Mouse (Mus musculus) left cerebral cortex, postnatal 10 days (tissue): ENCODE results near the gene Efr3b. TPM values are rescaled to one million over a fixed set of nuclear protein-coding genes. Genes with fewer than 3 reads are reported as not detected.

Source experiments
- DNase-seq, 2 experiments: peaks; one replicate each; pipeline ENCODE4 v3.0.0; 2021 to 2022; ENCODE audit warnings: low spot score in 2 of 2, mixed read lengths in 1 of 2; ENCODE audit errors: extremely low spot score in 1 of 2
- intact Hi-C: fragments of 180-260 bp; cut with DNase I; formaldehyde crosslinking; loops from one replicate; pipeline ENCODE4 v1.15.1; 2025
- total RNA-seq, 2 experiments: library from RNA; stranded (reverse); gene quantifications; 2 replicates each; pipeline ENCODE4 v1.2.3; 2021

Efr3b gene
- total RNA-seq, 2 experiments from 2014 or later = 95.7 to 101 TPM

DNA sequence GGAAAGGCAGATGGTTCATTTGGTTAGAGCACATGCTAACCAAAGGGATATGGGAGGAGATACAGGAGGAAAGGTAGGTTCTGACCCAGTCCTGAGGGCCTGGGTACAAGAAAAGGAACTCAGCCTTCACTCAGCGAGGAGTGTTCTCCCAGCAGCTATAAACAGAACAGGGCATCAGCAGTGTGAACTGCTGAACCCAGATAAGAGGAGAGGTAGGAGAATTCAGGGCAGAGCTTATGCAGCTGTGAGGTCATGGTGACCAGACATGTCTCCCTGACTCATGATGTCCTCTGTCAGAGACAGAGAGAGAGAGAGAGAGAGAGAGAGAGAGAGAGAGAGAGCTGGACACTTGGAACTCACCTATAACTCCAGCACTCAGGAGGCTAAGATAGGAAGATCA is 7.3 kb upstream of the Efr3b start:
- intact Hi-C loops = no loop called here
- no peak for DNase-seq

DNA sequence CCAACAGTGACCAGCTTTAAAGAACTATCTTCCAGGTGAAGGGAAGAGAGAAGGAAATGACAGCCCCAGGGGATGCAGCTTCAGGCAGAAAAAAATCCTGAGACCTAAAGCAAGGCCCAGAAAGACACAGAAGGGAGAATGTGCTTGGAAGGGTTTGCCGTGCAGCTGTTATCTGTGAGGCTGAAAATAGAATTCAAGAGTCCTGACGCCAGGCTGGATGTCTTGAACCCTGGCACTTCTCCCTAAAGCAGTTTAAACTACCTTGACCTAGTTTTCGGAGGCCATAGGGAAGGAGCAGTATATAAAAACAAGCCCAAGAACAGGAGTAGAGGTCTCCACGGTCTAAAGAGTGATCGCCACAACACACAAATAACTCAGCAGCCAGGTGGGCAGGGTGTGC is 3.7 kb upstream of the Efr3b start:
- no peak for DNase-seq
- intact Hi-C loops = no loop called here

DNA sequence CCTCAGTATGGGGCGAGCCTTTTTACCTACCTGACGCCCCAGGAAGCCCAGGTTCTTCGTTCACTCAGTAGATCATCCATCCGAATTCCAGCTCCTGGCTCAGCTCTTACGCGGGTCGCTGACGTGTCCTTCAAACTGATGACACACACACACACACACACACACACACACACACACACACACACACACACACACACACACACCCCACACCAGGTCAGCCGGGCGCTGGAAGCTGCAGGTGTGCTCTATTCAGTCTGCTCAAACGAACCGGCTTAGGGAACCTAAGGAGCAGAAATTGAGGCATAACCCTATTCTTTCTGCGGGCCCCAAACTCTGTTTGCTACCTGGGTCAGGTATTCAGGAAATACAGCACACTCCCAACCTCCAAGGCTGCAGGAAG is 331 bp upstream of the Efr3b start:
- intact Hi-C loops = loop anchor here (5.0 kb wide), 1 partner anchor 57 kb away; no protein-coding TSS in a partner anchor
- DNase-seq = no peak

DNA sequence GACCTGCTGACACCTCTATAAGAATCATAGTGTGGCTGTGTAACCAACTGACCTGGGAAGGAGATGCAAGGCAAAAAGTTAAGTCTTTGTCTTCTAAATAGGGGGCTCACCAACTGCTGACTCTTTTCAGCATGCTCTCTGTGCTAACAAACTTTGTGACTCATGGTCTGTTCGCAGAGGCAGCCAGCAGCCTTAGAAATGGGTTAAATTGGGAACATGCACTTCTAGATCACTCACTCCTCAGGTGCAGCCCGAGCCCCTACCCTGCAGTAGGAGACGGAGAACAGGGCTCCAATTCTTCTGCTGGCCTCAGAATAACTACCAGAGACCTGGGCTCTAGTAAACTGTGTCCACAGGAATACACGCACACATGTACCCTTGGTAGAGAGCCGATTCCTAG is 1.2 kb downstream of the Efr3b start:
- intact Hi-C loops = loop anchor here (5.0 kb wide), 1 partner anchor 55 kb away; no protein-coding TSS in a partner anchor
- DNase-seq = no peak

DNA sequence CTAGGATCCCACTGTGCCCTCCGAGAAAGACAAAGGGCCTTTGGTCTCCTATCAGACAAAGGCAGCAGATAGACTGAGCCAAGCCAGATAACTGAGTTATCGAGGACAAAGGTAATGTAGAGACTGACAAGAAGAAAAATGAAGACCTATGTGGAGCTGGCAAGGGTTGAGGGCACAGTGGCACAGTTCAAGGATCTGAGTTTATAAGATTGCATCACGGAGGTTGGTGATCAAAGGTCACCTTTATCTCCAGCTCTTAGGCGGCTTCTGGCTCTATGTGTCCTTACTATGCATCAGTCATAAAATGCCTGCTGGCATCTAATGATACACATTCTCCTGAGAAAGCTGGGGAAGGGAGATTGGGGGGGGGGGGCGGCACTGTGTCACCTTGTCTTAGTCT is 2.6 kb downstream of the Efr3b start:
- intact Hi-C loops = loop anchor here (5.0 kb wide), 1 partner anchor 54 kb away; no protein-coding TSS in a partner anchor
- DNase-seq = no peak

DNA sequence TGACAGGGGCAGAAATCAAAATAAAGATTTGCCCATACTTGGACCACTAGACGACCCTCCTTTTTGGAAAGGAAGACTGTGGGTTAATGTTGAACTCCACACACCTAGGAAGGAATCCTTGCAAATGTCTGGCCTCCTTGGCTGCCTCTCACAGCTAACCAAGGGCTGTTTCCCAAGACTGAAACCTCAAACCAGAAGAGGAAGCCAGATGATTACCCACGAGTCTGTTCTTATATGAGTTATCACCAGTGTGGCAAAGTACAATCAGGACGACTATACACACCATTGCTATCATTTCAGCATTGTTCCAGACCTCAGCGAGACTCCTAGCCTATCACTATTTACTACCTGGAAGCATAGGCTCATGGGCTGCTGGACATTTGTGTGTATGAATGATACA is 9.7 kb downstream of the Efr3b start:
- intact Hi-C loops = no loop called here
- no peak for DNase-seq

DNA sequence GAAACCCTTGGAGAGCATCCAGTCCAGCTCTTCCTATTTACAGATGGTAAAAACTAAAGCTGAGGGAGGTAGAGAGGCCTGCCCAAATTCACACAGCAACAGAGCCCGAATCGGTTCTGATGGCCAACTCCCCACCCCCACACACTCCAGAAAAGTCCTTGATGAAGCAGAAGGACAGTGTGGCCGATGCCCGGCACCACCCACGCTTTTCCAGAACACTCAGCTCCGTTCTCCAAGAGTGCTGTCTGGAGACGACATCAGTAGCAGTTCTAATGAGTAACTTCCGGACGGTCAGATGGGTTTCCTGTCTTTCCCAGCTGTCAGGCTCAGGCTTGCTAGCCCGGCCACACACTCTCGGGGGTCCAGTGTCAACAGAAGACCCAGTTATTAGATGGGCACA is 10.2 kb downstream of the Efr3b start:
- peak; percentile 58 to 68 for DNase-seq
- intact Hi-C loops = no loop called here

DNA sequence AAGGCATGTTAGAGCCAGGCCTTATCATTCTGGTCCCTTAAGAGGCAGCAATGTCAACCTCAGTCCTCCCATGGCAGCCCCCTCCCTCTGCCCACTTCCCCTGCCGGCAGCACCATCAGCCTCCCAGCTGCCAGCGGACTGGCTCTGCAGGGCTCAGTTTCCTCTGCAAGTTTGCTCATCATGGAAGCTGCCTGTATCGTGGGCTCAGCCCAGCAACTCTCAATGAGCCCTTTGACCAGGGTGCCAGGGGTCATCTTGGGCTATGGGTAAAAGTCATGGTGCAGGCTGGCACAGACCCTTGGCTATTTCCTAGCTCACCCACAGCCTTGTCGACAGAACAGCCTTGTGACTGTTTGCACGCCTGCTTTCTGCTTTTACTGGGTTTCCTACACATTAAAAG is 14.4 kb downstream of the Efr3b start:
- intact Hi-C loops = no loop called here
- no peak for DNase-seq

DNA sequence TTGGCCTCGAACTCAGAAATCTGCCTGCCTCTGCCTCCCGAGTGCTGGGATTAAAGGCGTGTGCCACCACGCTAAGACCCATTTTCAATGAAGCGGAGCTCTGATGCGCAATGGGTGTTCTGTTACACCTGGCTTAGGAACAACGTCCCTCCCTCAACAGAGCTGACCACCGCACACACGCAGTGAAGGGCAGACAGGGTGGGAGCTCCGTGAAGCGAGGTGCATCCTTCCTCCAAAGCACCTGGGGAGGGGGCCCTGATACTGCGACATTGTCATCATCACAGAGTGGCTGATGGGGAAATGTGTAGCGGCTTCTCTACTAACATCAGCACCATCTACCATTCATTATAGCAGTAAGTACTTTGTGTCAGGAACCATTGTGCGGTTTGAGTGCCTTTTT is 15.2 kb downstream of the Efr3b start:
- intact Hi-C loops = no loop called here

DNA sequence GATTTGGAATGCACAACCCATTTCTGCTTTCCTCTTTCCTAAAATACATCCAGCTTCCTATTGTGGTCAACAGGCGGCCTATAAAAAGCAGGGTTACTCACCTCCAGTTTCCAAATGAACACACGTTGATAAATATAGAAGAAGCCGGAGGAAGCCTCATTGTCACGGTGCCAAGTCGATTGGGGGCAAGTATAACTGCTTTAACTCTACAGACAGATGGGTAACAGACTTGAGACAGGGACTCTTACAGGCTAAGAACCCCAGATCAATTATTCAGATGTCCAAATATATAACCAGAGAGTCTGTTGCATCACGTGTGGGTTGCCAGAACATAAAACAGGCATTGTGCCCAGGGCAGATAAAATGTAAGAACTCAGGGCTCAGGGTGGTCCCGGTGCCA is 15.9 kb downstream of the Efr3b start:
- intact Hi-C loops = no loop called here
- DNase-seq = peak in 1 of 2 experiments; percentile 79

More for the DNA sequence above, 15.2 kb downstream of the Efr3b start:
- DNase-seq = no peak

DNA sequence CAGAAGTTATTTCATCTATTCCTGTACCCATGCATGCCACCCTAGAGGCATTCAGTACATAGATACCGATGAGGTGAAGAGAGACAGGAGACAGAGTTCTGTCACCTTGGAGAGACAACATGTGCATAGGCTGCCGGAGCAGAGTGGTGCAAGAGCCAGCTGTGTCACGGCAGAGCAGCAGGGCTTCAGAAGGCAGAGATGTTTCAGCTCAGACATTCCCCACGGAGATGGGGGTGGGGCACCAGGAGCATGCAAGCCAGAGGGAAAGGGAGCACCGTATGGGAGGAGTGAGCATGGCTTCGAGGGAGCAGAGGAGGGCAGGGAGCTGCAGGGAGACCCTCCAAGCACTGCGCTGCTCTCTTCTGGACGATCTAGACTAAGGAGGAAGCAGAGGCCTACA is 18.2 kb downstream of the Efr3b start:
- intact Hi-C loops = no loop called here
- DNase-seq = peak in 1 of 2 experiments; percentile 65

DNA sequence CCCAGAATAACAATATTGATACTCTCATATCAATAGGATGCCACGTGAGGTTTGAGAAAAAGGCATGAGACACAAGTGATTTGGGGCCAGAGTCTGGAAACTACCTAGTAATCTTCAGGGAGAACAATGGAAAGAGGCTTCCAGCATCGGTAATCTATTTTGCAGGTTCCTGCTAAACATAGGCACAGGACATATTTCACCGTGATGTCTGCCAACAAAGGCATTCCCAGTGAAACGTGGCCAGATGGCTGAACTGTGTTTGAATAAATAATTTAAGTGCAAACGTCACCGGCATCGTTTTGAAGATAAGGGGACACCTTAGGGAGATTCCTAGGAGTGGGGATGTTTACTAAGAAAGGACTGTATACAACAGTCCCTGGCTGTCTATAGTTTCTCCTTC is 22.4 kb downstream of the Efr3b start:
- intact Hi-C loops = no loop called here
- DNase-seq = no peak

DNA sequence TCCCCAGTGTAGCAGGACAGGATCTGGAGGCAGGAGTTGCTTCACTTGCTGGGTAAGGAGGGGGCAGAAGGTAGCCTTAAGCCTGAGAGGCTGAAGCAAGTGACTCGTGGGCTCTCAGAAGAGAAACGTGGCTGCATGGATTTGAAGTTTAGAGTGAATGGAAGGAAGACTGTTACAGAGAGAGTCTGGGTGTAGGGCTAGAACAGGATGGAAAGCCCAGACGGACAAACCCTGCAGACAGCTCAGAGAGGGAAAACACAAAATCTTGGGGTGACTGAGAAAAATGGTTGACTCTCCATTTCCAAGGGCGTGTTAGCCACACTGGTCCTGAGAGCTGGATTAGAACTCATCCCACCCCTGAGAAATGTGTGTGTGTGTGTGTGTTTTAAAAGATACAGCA is 23.0 kb downstream of the Efr3b start:
- DNase-seq = no peak
- intact Hi-C loops = no loop called here

DNA sequence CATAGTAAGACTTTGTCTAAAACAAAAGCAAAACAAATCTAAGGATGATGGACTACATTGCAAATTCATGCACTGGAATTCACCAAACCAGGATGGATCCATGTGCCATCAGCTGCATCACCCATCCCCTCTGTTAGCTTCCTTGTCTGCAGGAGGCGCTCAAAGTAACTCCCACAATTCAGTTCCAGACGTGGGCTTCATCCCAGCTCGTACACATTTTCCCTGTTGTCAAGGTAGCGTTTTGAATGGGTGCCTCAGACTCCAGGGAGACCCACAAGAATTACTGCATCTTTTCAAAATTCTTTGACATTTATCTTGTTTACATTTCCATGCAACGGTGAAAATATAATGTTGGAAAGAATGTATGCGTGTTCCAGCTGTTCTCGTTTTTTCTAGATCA is 23.5 kb downstream of the Efr3b start:
- no peak for DNase-seq
- intact Hi-C loops = no loop called here

DNA sequence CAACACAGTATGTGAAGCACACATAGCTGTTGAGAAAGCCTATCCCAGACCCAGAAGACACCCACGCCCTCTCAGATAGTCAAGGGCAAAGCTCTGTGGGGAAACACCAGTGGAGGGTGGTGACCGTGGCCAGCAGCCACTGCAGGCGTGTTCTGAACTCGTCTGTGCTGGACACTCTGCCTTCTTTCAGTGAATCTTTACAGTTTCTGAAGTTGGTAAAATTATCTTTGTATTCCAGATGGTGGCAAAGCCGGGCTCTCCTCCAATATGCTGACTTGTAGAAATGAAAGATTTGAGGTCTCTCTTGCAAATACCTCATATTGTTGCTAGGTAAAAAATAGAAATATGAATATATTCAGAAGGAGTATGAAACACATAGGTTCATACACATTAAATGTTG is 27.0 kb downstream of the Efr3b start:
- DNase-seq = peak in 1 of 2 experiments; percentile 59
- intact Hi-C loops = no loop called here

DNA sequence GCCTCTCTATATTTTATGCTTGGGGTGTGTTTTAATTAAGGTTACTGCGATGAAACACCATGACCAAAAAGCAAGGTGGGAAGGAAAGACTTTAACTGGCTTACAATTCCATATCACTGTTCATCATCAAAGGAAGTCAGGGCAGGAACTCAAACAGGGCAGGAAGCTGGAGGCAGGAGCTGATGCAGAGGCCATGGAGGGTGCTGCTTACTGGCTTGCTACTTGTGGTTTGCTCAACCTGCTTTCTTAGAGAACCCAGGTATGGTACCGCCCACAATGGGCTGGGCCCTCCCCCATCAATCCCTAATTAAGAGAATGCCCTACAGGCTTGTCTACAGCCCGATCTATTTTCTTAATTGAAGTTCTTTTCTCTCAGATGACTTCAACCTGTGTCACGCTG is 27.4 kb downstream of the Efr3b start:
- intact Hi-C loops = no loop called here
- DNase-seq = no peak

DNA sequence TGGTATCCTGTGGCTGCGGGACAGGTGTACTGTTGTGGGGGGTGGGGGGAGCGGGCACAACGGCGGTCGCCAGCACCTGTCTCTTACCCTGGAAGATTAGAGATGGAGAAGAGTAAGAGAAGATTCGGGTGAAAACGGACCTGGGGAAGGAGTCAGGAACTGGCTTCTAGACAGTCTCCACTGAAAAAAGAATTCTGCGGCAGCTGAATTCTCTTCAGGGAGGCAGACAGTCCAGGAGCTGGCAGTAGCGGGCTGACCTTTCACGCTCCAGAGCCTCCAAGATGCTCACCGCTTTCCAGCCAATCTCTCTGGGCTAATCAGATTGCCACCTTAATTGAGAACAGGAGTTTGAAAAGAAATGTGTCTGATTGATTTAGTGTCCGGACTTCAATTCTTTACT is 30.0 kb downstream of the Efr3b start:
- intact Hi-C loops = no loop called here
- no peak for DNase-seq

DNA sequence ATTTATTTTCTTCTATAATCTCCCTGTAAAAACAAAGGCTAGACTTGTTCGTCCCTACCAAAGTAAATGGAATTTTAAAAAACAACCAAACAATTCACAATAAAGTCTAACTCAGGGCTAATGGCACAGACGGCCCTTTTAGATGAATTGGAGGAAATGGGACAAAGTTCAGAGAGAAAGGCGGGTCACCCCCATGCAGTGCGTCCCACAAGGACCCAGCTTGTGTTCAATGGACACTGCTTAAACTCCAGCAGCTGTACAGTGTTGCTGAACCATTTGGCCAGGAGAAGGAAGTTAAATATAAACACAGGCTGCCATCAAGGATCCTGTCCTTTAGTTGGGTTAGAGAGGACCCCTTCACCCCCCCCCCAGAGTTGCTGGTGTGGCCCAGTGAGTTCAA is 30.9 kb downstream of the Efr3b start:
- intact Hi-C loops = no loop called here
- DNase-seq = peak in 1 of 2 experiments; percentile 72

DNA sequence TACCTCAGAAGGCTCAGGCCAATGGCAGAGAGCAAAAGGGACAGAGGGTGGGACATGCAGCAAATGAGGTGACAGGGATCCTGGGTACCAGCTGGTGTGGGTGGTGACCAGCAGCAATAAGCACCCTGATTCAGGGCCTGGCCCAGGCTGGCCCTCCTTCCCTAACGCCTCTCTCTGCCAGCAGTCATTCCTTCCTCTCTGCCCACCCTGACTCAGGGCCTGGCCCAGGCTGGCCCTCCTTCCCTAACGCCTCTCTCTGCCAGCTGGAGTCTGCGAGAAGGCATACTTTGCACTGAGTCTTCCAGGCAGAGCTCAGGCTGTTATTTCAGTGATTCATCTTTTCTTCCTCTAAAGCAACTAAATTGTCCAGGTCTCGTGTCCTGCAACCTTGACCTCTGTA is 31.5 kb downstream of the Efr3b start:
- intact Hi-C loops = no loop called here
- DNase-seq = peak in 1 of 2 experiments; percentile 55

DNA sequence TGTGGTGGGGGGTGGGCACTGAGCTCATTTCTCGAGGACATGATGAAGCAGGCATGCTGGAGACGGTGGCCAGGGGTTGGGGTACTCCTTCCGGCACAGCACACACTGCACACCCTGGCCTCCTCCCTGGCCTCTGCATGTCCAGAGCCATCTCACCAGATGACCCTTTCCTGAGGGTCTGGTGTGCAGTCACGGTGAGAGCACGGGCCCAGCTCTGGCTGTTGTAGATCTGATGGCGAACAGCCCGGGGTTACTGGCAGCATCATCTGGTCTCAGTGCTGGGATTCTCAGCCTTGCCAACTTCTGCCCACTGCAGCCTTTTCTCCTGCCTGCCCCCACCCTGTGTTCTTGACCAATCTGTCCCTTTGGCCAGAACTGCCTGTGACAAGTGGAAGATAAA is 32.6 kb downstream of the Efr3b start:
- intact Hi-C loops = no loop called here
- no peak for DNase-seq

DNA sequence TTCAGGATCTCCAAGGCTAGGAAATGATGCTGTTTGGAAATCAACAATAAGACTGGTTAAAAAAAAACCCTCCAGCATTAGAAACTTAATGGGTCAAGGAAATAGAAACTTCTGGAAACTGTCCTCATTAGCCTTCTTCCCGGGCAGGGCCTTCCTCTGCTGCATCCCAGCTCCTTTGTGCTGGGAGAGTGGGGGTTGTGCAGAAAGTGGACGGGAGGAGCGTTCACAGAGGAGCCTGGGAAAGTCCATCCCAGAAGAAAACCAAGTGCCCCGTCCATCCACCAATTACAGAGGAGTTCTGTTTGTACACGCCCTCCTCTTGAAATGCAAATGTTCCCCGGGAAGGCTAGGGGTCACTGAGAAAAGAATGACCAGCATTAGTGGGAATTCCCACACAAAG is 34.1 kb downstream of the Efr3b start:
- intact Hi-C loops = no loop called here
- peak in 1 of 2 experiments; percentile 78 for DNase-seq

DNA sequence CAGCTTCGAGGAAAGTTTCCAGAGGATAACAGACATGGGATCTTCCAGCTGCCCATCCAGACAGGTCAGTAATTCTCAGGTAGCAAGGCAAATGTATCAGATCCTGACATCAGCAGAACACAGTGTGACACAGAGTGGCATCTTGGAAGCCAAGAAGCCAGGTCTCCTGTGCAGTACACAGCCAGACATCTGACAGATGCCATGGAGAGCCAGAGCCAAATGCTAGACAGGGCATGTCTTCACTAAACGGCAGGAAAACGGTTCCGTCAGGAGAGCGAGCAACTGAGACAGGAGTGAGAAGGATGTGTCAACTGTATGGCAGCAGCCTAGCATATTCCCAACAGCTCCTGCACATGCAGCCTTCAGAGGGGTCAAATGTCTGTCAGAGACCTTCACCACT is 38.3 kb downstream of the Efr3b start:
- peak in 1 of 2 experiments; percentile 12 for DNase-seq
- intact Hi-C loops = no loop called here
